Mouse (Mus musculus): ENCODE measurements around the gene Arhgap15. TPM values are rescaled to one million over a fixed set of nuclear protein-coding genes. Genes with fewer than 3 reads are reported as not detected.

Arhgap15 gene
- total and polyA plus RNA-seq, 3 experiments, result 16.6 to 40.3 (median 19.8) TPM

DNA sequence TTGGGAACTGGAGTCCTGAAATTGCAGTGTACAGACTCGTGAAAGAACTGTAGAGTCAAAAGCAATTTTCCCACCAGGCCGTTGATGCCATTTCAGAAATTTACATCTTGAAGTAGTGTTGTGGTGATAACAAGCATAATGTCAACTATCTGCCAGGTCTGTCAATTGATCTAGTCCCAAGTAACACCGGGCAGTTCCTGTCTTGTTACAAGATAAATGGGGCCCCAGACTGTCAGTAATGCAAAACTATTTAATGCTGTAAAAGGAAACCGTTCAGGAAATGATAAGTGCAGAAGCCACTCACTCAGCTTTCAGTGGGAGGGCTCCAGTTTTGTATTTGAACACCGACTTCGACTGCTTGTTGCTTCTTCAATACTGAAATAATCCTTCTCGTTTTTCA lies 604.3 kb downstream of the Arhgap15 start:
- no peak overlapping the region for H3K4me3 ChIP-seq (replicated peaks in 1 of 3; ENCODE audit: low read depth in 2 of 3, low read length in 2 of 3, poor library complexity in 1 of 3)
- peaks cover 11 to 20% of the 10 kb centered on the region in 2 experiments for H3K4me1 ChIP-seq (ENCODE audit: control insufficient read depth in 1 of 2, insufficient read depth in 2 of 2)
- H3K9me3 ChIP-seq (replicated peaks; ENCODE audit: low read length), result peaks cover 2% of the 10 kb centered on the region
- TF ChIP-seq ZKSCAN1 (IDR thresholded peaks at IDR 0.05; ENCODE audit: borderline replicate concordance, low read depth, low read length), result no peak
- no peak for TF ChIP-seq POLR2AphosphoS2 (IDR thresholded peaks at IDR 0.05; ENCODE audit: low read depth, low read length)
- TF ChIP-seq MEF2A (IDR thresholded peaks at IDR 0.05; ENCODE audit: borderline replicate concordance, low read depth, low read length), result no peak
- TF ChIP-seq E2F4 (IDR thresholded peaks at IDR 0.05; ENCODE audit: insufficient replicate concordance, low read depth, low read length), result no peak
- no peak for TF ChIP-seq ZNF384 (IDR thresholded peaks at IDR 0.05; ENCODE audit: low read depth, low read length)
- no peak for TF ChIP-seq PAX5 (IDR thresholded peaks at IDR 0.05; ENCODE audit: low read length)
- no peak for TF ChIP-seq NRF1 (IDR thresholded peaks at IDR 0.05; ENCODE audit: low read depth, low read length)
- no peak for TF ChIP-seq MAZ (IDR thresholded peaks at IDR 0.05; ENCODE audit: low read depth, low read length)
- no peak for TF ChIP-seq EP300 (IDR thresholded peaks at IDR 0.05; ENCODE audit: low read length)
- TF ChIP-seq SMC3 (IDR thresholded peaks at IDR 0.05; ENCODE audit: low read depth, low read length), result no peak
- no peak for TF ChIP-seq RAD21 (IDR thresholded peaks at IDR 0.05; ENCODE audit: low read depth, low read length)
- TF ChIP-seq MAX (IDR thresholded peaks at IDR 0.05; ENCODE audit: low read length), result no peak
- TF ChIP-seq UBTF (IDR thresholded peaks at IDR 0.05; ENCODE audit: low read depth, low read length), result no peak
- TF ChIP-seq TBP (conservative IDR thresholded peaks at IDR 0.05; ENCODE audit: low read depth, low read length), result no peak
- TF ChIP-seq ZMIZ1 (IDR thresholded peaks at IDR 0.05; ENCODE audit: low read depth, low read length), result no peak
- H3K27ac ChIP-seq (ENCODE audit: insufficient read depth, low read depth), result no peak overlapping the region
- no peak overlapping the region for H3K9ac ChIP-seq (ENCODE audit: insufficient read depth, low read depth)
- H3K4me2 ChIP-seq (ENCODE audit: insufficient read depth, low read depth, poor library complexity, severe bottlenecking), result no peak overlapping the region
- dilution Hi-C loops (cut with MboI; ENCODE audit: extremely low pct_ligation_motif_present, extremely low pct_unique_long_range_greater_than_20kb, low sequenced_read_pairs), result no loop called here
- no peaks in the 10 kb centered on the region for H3K36me3 ChIP-seq (replicated peaks in 1 of 2; ENCODE audit: control insufficient read depth in 1 of 2, insufficient read depth in 1 of 2, low read length in 1 of 2)
- H3K27me3 ChIP-seq (replicated peaks), result no peaks in the 10 kb centered on the region
- in situ Hi-C loops (cut with MboI; ENCODE audit: low pct_ligation_motif_present, low pct_unique_long_range_greater_than_20kb, low sequenced_read_pairs), result no loop called here
- no peak for DNase-seq (ENCODE audit: extremely low read depth)
- H3K79me2 ChIP-seq (replicated peaks; ENCODE audit: control insufficient read depth, extremely low read depth, insufficient read depth, poor library complexity, severe bottlenecking), result no peaks in the 10 kb centered on the region

- H3K36me3 ChIP-seq (replicated peaks in 1 of 2; ENCODE audit: control insufficient read depth in 1 of 2, insufficient read depth in 1 of 2, low read length in 1 of 2), result no peaks in the 10 kb centered on the region
- no peaks in the 10 kb centered on the region for H3K79me2 ChIP-seq (replicated peaks; ENCODE audit: control insufficient read depth, extremely low read depth, insufficient read depth, poor library complexity, severe bottlenecking)
- H3K27me3 ChIP-seq (replicated peaks), result no peaks in the 10 kb centered on the region
- H3K9me3 ChIP-seq (replicated peaks; ENCODE audit: low read length), result peaks cover 2% of the 10 kb centered on the region
- dilution Hi-C loops (cut with MboI; ENCODE audit: extremely low pct_ligation_motif_present, extremely low pct_unique_long_range_greater_than_20kb, low sequenced_read_pairs), result no loop called here
- H3K4me3 ChIP-seq (replicated peaks in 1 of 3; ENCODE audit: low read depth in 2 of 3, low read length in 2 of 3, poor library complexity in 1 of 3), result no peak overlapping the region
- in situ Hi-C loops (cut with MboI; ENCODE audit: low pct_ligation_motif_present, low pct_unique_long_range_greater_than_20kb, low sequenced_read_pairs), result no loop called here
- H3K27ac ChIP-seq (ENCODE audit: insufficient read depth, low read depth), result no peak overlapping the region
- no peak for DNase-seq (ENCODE audit: extremely low read depth)
- no peak overlapping the region for H3K9ac ChIP-seq (ENCODE audit: insufficient read depth, low read depth)
- TF ChIP-seq MEF2A (IDR thresholded peaks at IDR 0.05; ENCODE audit: borderline replicate concordance, low read depth, low read length) (no peak), MAX (IDR thresholded peaks at IDR 0.05; ENCODE audit: low read length) (no peak), HCFC1 (IDR thresholded peaks at IDR 0.05; ENCODE audit: low read depth, low read length) (no peak), KAT2A (IDR thresholded peaks at IDR 0.05; ENCODE audit: insufficient replicate concordance, low read length) (no peak), POLR2A (IDR thresholded peaks at IDR 0.05; ENCODE audit: low read depth, low read length) (no peak), E2F4 (IDR thresholded peaks at IDR 0.05; ENCODE audit: insufficient replicate concordance, low read depth, low read length) (no peak), PAX5 (IDR thresholded peaks at IDR 0.05; ENCODE audit: low read length) (no peak), JUN (IDR thresholded peaks at IDR 0.05; ENCODE audit: insufficient read depth, low read depth, low read length) (no peak), RCOR1 (conservative IDR thresholded peaks at IDR 0.05; ENCODE audit: low read depth, low read length) (no peak), TCF12 (IDR thresholded peaks at IDR 0.05; ENCODE audit: low read depth, low read length) (no peak), ZC3H11A (IDR thresholded peaks at IDR 0.05; ENCODE audit: low read depth, low read length) (no peak), MXI1 (IDR thresholded peaks at IDR 0.05; ENCODE audit: low read depth, low read length) (no peak)
- H3K4me1 ChIP-seq (ENCODE audit: control insufficient read depth in 1 of 2, insufficient read depth in 2 of 2), result peaks cover 11 to 20% of the 10 kb centered on the region in 2 experiments
- no peak overlapping the region for H3K4me2 ChIP-seq (ENCODE audit: insufficient read depth, low read depth, poor library complexity, severe bottlenecking)
Observed at GRCm38 (mm10) chr2:44353594-44353993, 605.0 kb downstream of the Arhgap15 start.

Data from CH12.LX (cell line).